Mouse (Mus musculus): ENCODE measurements around the gene Pex11b. TPM values are rescaled to one million over a fixed set of nuclear protein-coding genes. Genes with fewer than 3 reads are reported as not detected.
A peak's percentile ranks its signal among the peaks of the same experiment; 100 is the strongest.

Gene Pex11b
- polyA plus RNA-seq, 1 experiment = 19.9 TPM

GRCm38 (mm10) chr3:96667316-96667715, 32.1 kb downstream of the Pex11b start:
- Histone ChIP-seq H3K79me2 (ENCODE audit: control insufficient read depth, insufficient read depth) (no peaks in the 10 kb centered on the region), H3K79me3 (ENCODE audit: low read depth) (no peaks in the 10 kb centered on the region), H3K27me3 (ENCODE audit: control insufficient read depth, insufficient read depth, insufficient read length) (no peaks in the 10 kb centered on the region), H3K4me3 (ENCODE audit: insufficient read depth, poor library complexity, severe bottlenecking) (no peak overlapping the region), H3ac (ENCODE audit: control insufficient read depth, insufficient read length, low read depth) (no peak overlapping the region), H3K36me3 (ENCODE audit: control insufficient read depth, insufficient read depth) (no peaks in the 10 kb centered on the region)
- TF ChIP-seq FOSL1 (IDR thresholded peaks at IDR 0.05; ENCODE audit: insufficient read depth, low read length, poor library complexity, severe bottlenecking) = no peak
- TF ChIP-seq CTCF (IDR thresholded peaks at IDR 0.05; ENCODE audit: control insufficient read depth, insufficient read depth, insufficient read length) = peak; percentile 31
- no peak for TF ChIP-seq CEBPB (IDR thresholded peaks at IDR 0.05; ENCODE audit: low read depth)
- no peak for TF ChIP-seq MYOD1 (IDR thresholded peaks at IDR 0.05; ENCODE audit: control insufficient read depth, insufficient read length, low read depth)

GRCm38 (mm10) chr3:96668424-96669067, 33.4 kb downstream of the Pex11b start:
- H3K36me3 ChIP-seq (ENCODE audit: control insufficient read depth, insufficient read depth) = no peaks in the 10 kb centered on the region
- no peak overlapping the region for H3ac ChIP-seq (ENCODE audit: control insufficient read depth, insufficient read length, low read depth)
- TF ChIP-seq CEBPB (IDR thresholded peaks at IDR 0.05; ENCODE audit: low read depth) = no peak
- no peak for TF ChIP-seq MYOD1 (IDR thresholded peaks at IDR 0.05; ENCODE audit: control insufficient read depth, insufficient read length, low read depth)
- no peak for TF ChIP-seq FOSL1 (IDR thresholded peaks at IDR 0.05; ENCODE audit: insufficient read depth, low read length, poor library complexity, severe bottlenecking)
- no peak for TF ChIP-seq CTCF (IDR thresholded peaks at IDR 0.05; ENCODE audit: control insufficient read depth, insufficient read depth, insufficient read length)
- no peak for TF ChIP-seq MYOG (IDR thresholded peaks at IDR 0.05; ENCODE audit: control insufficient read depth, extremely low read depth, insufficient read length)
- TF ChIP-seq USF1 (IDR thresholded peaks at IDR 0.05; ENCODE audit: low read depth) = no peak
- no peak for TF ChIP-seq MAX (IDR thresholded peaks at IDR 0.05)
- no peaks in the 10 kb centered on the region for H3K27me3 ChIP-seq (ENCODE audit: control insufficient read depth, insufficient read depth, insufficient read length)
- H3K79me2 ChIP-seq (ENCODE audit: control insufficient read depth, insufficient read depth) = no peaks in the 10 kb centered on the region
- H3K4me3 ChIP-seq (ENCODE audit: insufficient read depth, poor library complexity, severe bottlenecking) = no peak overlapping the region
- no peaks in the 10 kb centered on the region for H3K79me3 ChIP-seq (ENCODE audit: low read depth)

DNA sequence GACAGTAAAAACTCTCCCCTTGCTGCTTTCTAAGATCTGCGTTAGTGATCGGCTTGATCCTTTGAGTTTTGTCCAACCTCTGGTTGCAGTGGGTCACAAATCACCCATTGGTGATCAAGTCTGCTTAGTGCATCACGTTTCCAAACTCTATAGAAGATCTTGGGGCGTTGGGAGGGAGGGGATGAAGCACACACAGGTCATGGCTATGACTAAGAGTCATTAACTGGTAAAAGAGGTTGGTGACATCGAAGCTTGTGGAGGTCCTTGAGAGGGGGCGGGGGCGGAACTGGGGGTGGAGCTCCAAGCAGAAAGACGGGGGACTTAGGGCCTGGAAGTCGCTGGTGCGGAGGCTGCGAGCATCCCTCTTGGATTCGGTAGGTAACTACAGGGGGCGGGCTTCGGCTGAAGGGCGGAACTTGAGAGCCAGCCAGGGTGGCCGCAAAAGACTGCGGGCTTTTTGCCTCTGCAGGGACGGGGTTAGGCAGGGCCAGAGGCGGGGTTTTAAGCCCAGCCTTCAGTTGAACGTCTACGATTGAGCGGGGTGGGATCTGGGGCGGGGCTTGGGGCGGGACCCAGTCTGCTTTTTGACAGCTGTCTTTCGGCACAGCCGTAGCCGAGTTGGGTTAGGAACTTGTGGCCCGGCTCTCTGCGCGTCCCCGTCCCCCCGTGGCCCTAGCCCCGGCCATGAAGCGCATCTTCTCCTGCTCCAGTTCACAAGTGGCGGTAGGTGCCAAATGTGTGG, 34.7 kb downstream of the Pex11b start, which contains the start of gene Ankrd35:
Gene Ankrd35 (plus strand): TSS at position 405 of the 742 bp plus-strand sequence.
- H3K36me3 ChIP-seq (ENCODE audit: control insufficient read depth, insufficient read depth) = no peaks in the 10 kb centered on the region

GRCm38 (mm10) chr3:96671519-96671918, 36.3 kb downstream of the Pex11b start:
- Histone ChIP-seq H3ac (ENCODE audit: control insufficient read depth, insufficient read length, low read depth) (no peak overlapping the region), H3K27me3 (ENCODE audit: control insufficient read depth, insufficient read depth, insufficient read length) (no peaks in the 10 kb centered on the region), H3K36me3 (ENCODE audit: control insufficient read depth, insufficient read depth) (no peaks in the 10 kb centered on the region), H3K79me2 (ENCODE audit: control insufficient read depth, insufficient read depth) (no peaks in the 10 kb centered on the region), H3K4me3 (ENCODE audit: insufficient read depth, poor library complexity, severe bottlenecking) (no peak overlapping the region), H3K79me3 (ENCODE audit: low read depth) (no peaks in the 10 kb centered on the region)
- TF ChIP-seq CEBPB (IDR thresholded peaks at IDR 0.05; ENCODE audit: low read depth) (no peak), MYOD1 (IDR thresholded peaks at IDR 0.05; ENCODE audit: control insufficient read depth, insufficient read length, low read depth) (no peak), FOSL1 (IDR thresholded peaks at IDR 0.05; ENCODE audit: insufficient read depth, low read length, poor library complexity, severe bottlenecking) (no peak), USF1 (IDR thresholded peaks at IDR 0.05; ENCODE audit: low read depth) (no peak), CTCF (IDR thresholded peaks at IDR 0.05; ENCODE audit: control insufficient read depth, insufficient read depth, insufficient read length) (no peak), MYOG (IDR thresholded peaks at IDR 0.05; ENCODE audit: control insufficient read depth, extremely low read depth, insufficient read length) (no peak), MAX (IDR thresholded peaks at IDR 0.05) (no peak)

More for the DNA sequence above, 34.7 kb downstream of the Pex11b start, which contains the start of gene Ankrd35:
- H3ac ChIP-seq (ENCODE audit: control insufficient read depth, insufficient read length, low read depth) = no peak within 1 kb of the TSS
- TF ChIP-seq MYOG (IDR thresholded peaks at IDR 0.05; ENCODE audit: control insufficient read depth, extremely low read depth, insufficient read length) (no peak), FOSL1 (IDR thresholded peaks at IDR 0.05; ENCODE audit: insufficient read depth, low read length, poor library complexity, severe bottlenecking) (no peak), MYOD1 (IDR thresholded peaks at IDR 0.05; ENCODE audit: control insufficient read depth, insufficient read length, low read depth) (no peak), MAX (IDR thresholded peaks at IDR 0.05) (no peak), USF1 (IDR thresholded peaks at IDR 0.05; ENCODE audit: low read depth) (no peak), CEBPB (IDR thresholded peaks at IDR 0.05; ENCODE audit: low read depth) (no peak), CTCF (IDR thresholded peaks at IDR 0.05; ENCODE audit: control insufficient read depth, insufficient read depth, insufficient read length) (no peak)
- H3K4me3 ChIP-seq (ENCODE audit: insufficient read depth, poor library complexity, severe bottlenecking) = no peak within 1 kb of the TSS
- H3K79me2 ChIP-seq (ENCODE audit: control insufficient read depth, insufficient read depth) = no peaks in the 10 kb centered on the region
- no peaks in the 10 kb centered on the region for H3K79me3 ChIP-seq (ENCODE audit: low read depth)
- H3K27me3 ChIP-seq (ENCODE audit: control insufficient read depth, insufficient read depth, insufficient read length) = no peaks in the 10 kb centered on the region

DNA sequence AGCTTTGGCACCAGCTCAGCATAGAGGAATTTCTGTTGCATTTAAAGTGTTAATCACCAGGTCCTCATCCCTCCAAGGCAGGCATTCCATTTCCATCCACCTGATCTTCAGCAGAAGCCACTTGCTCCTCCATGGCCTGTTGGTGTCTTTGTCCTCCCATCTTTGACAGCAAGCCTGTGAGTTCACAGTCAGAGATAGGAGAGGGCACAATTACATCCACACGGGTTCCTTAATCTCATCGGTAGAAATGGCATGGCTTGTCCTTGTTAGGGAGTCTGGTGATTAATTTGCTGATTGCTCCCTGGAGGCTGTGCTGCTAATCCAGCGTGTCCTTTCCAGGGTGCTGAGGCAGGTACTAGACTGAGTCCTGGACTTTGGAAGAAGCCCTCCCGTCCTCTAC, 38.3 kb downstream of the Pex11b start:
- Histone ChIP-seq H3K79me2 (ENCODE audit: control insufficient read depth, insufficient read depth) (no peaks in the 10 kb centered on the region), H3K4me3 (ENCODE audit: insufficient read depth, poor library complexity, severe bottlenecking) (no peak overlapping the region), H3K36me3 (ENCODE audit: control insufficient read depth, insufficient read depth) (no peaks in the 10 kb centered on the region), H3K79me3 (ENCODE audit: low read depth) (no peaks in the 10 kb centered on the region), H3ac (ENCODE audit: control insufficient read depth, insufficient read length, low read depth) (no peak overlapping the region), H3K27me3 (ENCODE audit: control insufficient read depth, insufficient read depth, insufficient read length) (no peaks in the 10 kb centered on the region)
- no peak for TF ChIP-seq FOSL1 (IDR thresholded peaks at IDR 0.05; ENCODE audit: insufficient read depth, low read length, poor library complexity, severe bottlenecking)
- TF ChIP-seq MAX (IDR thresholded peaks at IDR 0.05) = no peak
- no peak for TF ChIP-seq MYOG (IDR thresholded peaks at IDR 0.05; ENCODE audit: control insufficient read depth, extremely low read depth, insufficient read length)
- TF ChIP-seq CTCF (IDR thresholded peaks at IDR 0.05; ENCODE audit: control insufficient read depth, insufficient read depth, insufficient read length) = no peak
- TF ChIP-seq MYOD1 (IDR thresholded peaks at IDR 0.05; ENCODE audit: control insufficient read depth, insufficient read length, low read depth) = no peak
- no peak for TF ChIP-seq USF1 (IDR thresholded peaks at IDR 0.05; ENCODE audit: low read depth)
- no peak for TF ChIP-seq CEBPB (IDR thresholded peaks at IDR 0.05; ENCODE audit: low read depth)
